Mouse (Mus musculus): ENCODE measurements around the gene Immt. TPM values are rescaled to one million over a fixed set of nuclear protein-coding genes. Genes with fewer than 3 reads are reported as not detected.

Immt gene
- polyA plus RNA-seq (2014; fragmentation: Illumina TruSeq; extraction: RNeasy Lipid Tissue Mini Kit (QIAGEN cat#74804); ENCODE audit: low read depth, low replicate concordance), result 254 TPM

DNA sequence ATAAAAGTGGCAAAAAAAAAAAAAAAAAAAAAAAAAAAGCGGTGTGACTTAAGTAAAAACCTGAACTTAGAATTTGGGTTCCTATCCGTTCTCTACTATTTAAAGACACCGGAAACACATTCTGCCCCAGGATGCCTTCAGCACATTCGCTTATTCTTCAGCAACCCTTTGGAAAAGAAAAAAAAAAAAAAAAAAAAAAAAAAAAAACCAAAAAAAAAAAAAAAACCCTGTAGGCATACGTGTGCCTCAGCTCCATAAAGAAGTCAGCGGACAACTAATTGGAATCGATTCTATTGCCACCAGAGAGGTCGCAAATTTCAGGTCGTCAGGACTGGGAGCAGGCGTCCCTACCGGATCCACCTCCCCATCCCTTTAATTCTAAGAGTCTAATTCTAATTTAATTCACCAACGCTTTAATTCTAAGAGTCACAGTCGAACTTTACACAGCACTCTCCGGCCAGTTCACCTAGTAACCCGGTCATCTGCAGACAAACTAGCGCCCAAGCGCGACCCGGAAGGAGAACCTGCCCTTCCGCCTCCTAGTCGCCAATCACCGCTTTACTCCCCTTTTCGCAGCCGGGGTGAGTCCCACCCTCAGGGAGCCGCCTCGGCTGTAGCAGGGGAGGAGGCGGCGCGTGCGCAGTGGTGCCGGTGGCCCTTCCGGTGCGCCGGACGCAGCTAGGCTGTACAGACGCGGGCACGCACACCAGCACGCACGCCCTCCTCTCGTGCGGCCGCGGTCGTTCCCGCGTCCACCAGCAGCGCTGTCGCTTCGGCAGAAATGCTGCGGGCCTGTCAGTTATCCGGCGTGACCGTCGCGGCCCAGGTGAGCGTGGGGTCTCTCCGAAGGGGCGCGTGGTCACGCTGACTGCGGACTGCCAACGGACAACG is at the start of gene Immt:
Immt (plus strand) TSS at position 642 of the 891 bp plus-strand sequence.

DNA sequence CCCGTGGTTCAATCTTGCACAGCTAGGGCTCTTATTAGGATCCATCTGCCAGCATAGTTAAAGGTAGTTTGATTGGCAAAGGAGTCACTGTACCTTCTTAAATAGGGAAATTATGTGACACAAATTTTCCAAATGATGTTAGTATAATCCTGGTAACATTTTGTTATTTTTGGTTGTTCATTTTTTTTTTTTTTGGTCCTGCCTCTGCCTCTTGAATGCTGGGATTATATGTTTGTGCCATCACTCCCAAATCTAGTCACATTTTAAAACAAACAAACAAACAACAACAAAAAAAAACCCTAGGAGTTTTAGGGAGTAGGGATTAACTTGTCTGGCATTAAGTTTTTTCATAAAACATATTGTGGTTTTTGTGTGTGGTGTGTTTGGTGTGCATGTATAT is 4.3 kb upstream of the Immt start, which contains the start of gene Mrpl35:
Mrpl35 (minus strand) TSS at position 101 of the 400 bp plus-strand sequence.

DNA sequence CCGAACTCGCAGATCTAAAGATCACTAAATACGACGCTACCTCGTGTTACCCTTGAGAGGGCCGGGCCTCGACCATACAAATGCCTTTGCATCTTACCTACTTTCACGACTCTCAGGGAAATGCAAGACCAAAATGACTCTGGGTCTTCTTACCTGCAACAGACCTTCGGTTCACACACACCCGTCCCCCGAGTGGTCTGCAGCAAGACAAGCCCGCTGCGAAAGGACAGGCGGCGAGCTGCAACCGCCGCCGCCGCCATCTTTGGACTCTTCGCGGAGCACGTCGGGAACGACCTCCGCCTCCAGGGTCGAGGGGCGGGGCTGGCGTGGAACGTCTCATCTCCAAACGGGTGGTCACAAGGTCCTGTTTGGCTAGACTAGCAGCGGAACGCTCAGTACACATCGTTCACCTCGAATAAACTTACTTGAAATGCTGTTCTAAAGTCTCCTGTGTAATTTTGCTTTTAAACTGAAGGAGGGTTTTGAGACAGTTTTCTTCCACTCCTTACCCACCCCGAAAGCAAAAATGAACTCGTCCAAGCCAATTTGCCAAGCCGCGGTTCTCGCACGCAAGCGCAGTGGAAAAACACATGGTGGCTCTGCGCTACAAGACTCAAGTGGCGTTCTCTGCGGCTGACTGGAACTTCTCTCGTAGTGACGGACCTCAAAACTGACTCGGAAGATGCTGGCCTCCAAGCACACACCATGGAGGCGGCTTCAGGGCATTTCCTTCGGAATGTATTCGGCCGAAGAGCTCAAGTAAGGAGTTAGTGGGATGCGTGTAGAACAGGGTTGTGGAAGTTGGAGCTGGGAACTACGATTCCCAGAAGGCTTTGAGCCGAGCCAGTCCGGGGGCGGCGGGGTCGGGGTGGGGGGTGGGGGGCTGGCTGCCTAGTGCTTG is 77.6 kb downstream of the Immt start, which contains the start of the genes Ptcd3 and Polr1a:
Ptcd3 (minus strand) TSS at position 270 of the 901 bp plus-strand sequence.
Polr1a (plus strand) TSS at position 573 of the 901 bp plus-strand sequence.

Other genes with a start within 250 kb of the Immt start
- 207 TPM for gene Kdm3a, start 198.3 kb upstream of the Immt start, polyA plus RNA-seq (2014; fragmentation: Illumina TruSeq; extraction: RNeasy Lipid Tissue Mini Kit (QIAGEN cat#74804); ENCODE audit: low read depth, low replicate concordance)
- 57.6 TPM for gene Reep1, start 123.8 kb upstream of the Immt start, polyA plus RNA-seq (2014; fragmentation: Illumina TruSeq; extraction: RNeasy Lipid Tissue Mini Kit (QIAGEN cat#74804); ENCODE audit: low read depth, low replicate concordance)
- gene Mrpl35, start 4.4 kb upstream of the Immt start, polyA plus RNA-seq (2014; fragmentation: Illumina TruSeq; extraction: RNeasy Lipid Tissue Mini Kit (QIAGEN cat#74804); ENCODE audit: low read depth, low replicate concordance), result 80.4 TPM
- gene Ptcd3, start 77.4 kb downstream of the Immt start, polyA plus RNA-seq (2014; fragmentation: Illumina TruSeq; extraction: RNeasy Lipid Tissue Mini Kit (QIAGEN cat#74804); ENCODE audit: low read depth, low replicate concordance), result 146 TPM
- 19.4 TPM for gene Polr1a, start 77.7 kb downstream of the Immt start, polyA plus RNA-seq (2014; fragmentation: Illumina TruSeq; extraction: RNeasy Lipid Tissue Mini Kit (QIAGEN cat#74804); ENCODE audit: low read depth, low replicate concordance)